Mouse (Mus musculus): ENCODE measurements around the gene St6galnac4. TPM values are rescaled to one million over a fixed set of nuclear protein-coding genes. Genes with fewer than 3 reads are reported as not detected.

The St6galnac4 gene
- total and polyA plus RNA-seq, 2 experiments, result 0.74 to 2.2 TPM

- 75% methylated on average over 7 of the region's 7 CpGs for WGBS
- Histone ChIP-seq H3K79me2 (ENCODE audit: control insufficient read depth, insufficient read depth, low read length) (peaks cover 47% of the 10 kb centered on the region; the same call in 1 of the 2 replicates), H3K36me3 (ENCODE audit: control insufficient read depth, insufficient read depth, low read length) (peaks cover 2% of the 10 kb centered on the region; the same call in 1 of the 2 replicates), H3K27me3 (ENCODE audit: control insufficient read depth, insufficient read depth, low read length) (no peaks in the 10 kb centered on the region), H3K27ac (replicated peaks; ENCODE audit: insufficient read depth, low read depth, low read length) (no peak overlapping the region), H3K9ac (ENCODE audit: low read depth, low read length) (no peak overlapping the region), H3K4me1 (ENCODE audit: control insufficient read depth, insufficient read depth, low read length) (peaks cover 9% of the 10 kb centered on the region), H3K4me3 (ENCODE audit: insufficient read depth, low read depth, low read length) (no peak overlapping the region)
- no peak for DNase-seq (ENCODE audit: extremely low read depth, low read depth, low spot score)
- TF ChIP-seq POLR2A (IDR thresholded peaks at IDR 0.05; ENCODE audit: extremely low read depth, insufficient read depth, low read length) (no peak), CTCF (IDR thresholded peaks at IDR 0.05; ENCODE audit: low read depth, low read length) (no peak)
These were observed 38.7 kb upstream of the St6galnac4 start for GRCm38 (mm10) chr2:32547964-32548739.

- H3K79me2 ChIP-seq (ENCODE audit: control insufficient read depth, insufficient read depth, low read length), result peaks cover 40% of the 10 kb centered on the region; the same call in 1 of the 2 replicates
- H3K9ac ChIP-seq (ENCODE audit: low read depth, low read length), result no peak overlapping the region
- H3K27me3 ChIP-seq (ENCODE audit: control insufficient read depth, insufficient read depth, low read length), result no peaks in the 10 kb centered on the region
- TF ChIP-seq CTCF (IDR thresholded peaks at IDR 0.05; ENCODE audit: low read depth, low read length) (no peak), POLR2A (IDR thresholded peaks at IDR 0.05; ENCODE audit: extremely low read depth, insufficient read depth, low read length) (no peak)
- peaks cover 9% of the 10 kb centered on the region for H3K4me1 ChIP-seq (ENCODE audit: control insufficient read depth, insufficient read depth, low read length)
- no peak overlapping the region for H3K27ac ChIP-seq (replicated peaks; ENCODE audit: insufficient read depth, low read depth, low read length)
- peaks cover 2% of the 10 kb centered on the region; the same call in 1 of the 2 replicates for H3K36me3 ChIP-seq (ENCODE audit: control insufficient read depth, insufficient read depth, low read length)
- H3K4me3 ChIP-seq (ENCODE audit: insufficient read depth, low read depth, low read length), result no peak overlapping the region
- no peak for DNase-seq (ENCODE audit: extremely low read depth, low read depth, low spot score)
- WGBS, result 92% methylated on average over 9 of the region's 9 CpGs
These were observed 37.7 kb upstream of the St6galnac4 start for GRCm38 (mm10) chr2:32549171-32549570.

GRCm38 (mm10) chr2:32549764-32550163 lies 37.1 kb upstream of the St6galnac4 start:
- TF ChIP-seq POLR2A (IDR thresholded peaks at IDR 0.05; ENCODE audit: extremely low read depth, insufficient read depth, low read length) (no peak), CTCF (IDR thresholded peaks at IDR 0.05; ENCODE audit: low read depth, low read length) (no peak)
- Histone ChIP-seq H3K27me3 (ENCODE audit: control insufficient read depth, insufficient read depth, low read length) (no peaks in the 10 kb centered on the region), H3K36me3 (ENCODE audit: control insufficient read depth, insufficient read depth, low read length) (peaks cover 2% of the 10 kb centered on the region; the same call in 1 of the 2 replicates), H3K4me1 (ENCODE audit: control insufficient read depth, insufficient read depth, low read length) (peaks cover 9% of the 10 kb centered on the region), H3K9ac (ENCODE audit: low read depth, low read length) (no peak overlapping the region), H3K27ac (replicated peaks; ENCODE audit: insufficient read depth, low read depth, low read length) (no peak overlapping the region), H3K4me3 (ENCODE audit: insufficient read depth, low read depth, low read length) (no peak overlapping the region), H3K79me2 (ENCODE audit: control insufficient read depth, insufficient read depth, low read length) (peaks cover 36% of the 10 kb centered on the region; the same call in 1 of the 2 replicates)
- 51% methylated on average over 6 of the region's 6 CpGs for WGBS
- no peak for DNase-seq (ENCODE audit: extremely low read depth, low read depth, low spot score)

- Histone ChIP-seq H3K36me3 (ENCODE audit: control insufficient read depth, insufficient read depth, low read length) (no peaks in the 10 kb centered on the region), H3K4me1 (ENCODE audit: control insufficient read depth, insufficient read depth, low read length) (peaks cover 9% of the 10 kb centered on the region), H3K79me2 (ENCODE audit: control insufficient read depth, insufficient read depth, low read length) (peaks cover 31% of the 10 kb centered on the region; the same call in 1 of the 2 replicates), H3K4me3 (ENCODE audit: insufficient read depth, low read depth, low read length) (no peak overlapping the region), H3K27ac (replicated peaks; ENCODE audit: insufficient read depth, low read depth, low read length) (no peak overlapping the region), H3K27me3 (ENCODE audit: control insufficient read depth, insufficient read depth, low read length) (no peaks in the 10 kb centered on the region), H3K9ac (ENCODE audit: low read depth, low read length) (no peak overlapping the region)
- WGBS, result 72% methylated on average over 5 of the region's 5 CpGs
- TF ChIP-seq CTCF (IDR thresholded peaks at IDR 0.05; ENCODE audit: low read depth, low read length) (no peak), POLR2A (IDR thresholded peaks at IDR 0.05; ENCODE audit: extremely low read depth, insufficient read depth, low read length) (no peak)
- DNase-seq (ENCODE audit: extremely low read depth, low read depth, low spot score), result no peak
These were observed 35.7 kb upstream of the St6galnac4 start for GRCm38 (mm10) chr2:32551236-32551635.

- Histone ChIP-seq H3K36me3 (ENCODE audit: control insufficient read depth, insufficient read depth, low read length) (no peaks in the 10 kb centered on the region), H3K79me2 (ENCODE audit: control insufficient read depth, insufficient read depth, low read length) (peaks cover 26% of the 10 kb centered on the region; the same call in 1 of the 2 replicates), H3K4me3 (ENCODE audit: insufficient read depth, low read depth, low read length) (no peak overlapping the region), H3K4me1 (ENCODE audit: control insufficient read depth, insufficient read depth, low read length) (no peaks in the 10 kb centered on the region), H3K27ac (replicated peaks; ENCODE audit: insufficient read depth, low read depth, low read length) (no peak overlapping the region), H3K9ac (ENCODE audit: low read depth, low read length) (no peak overlapping the region), H3K27me3 (ENCODE audit: control insufficient read depth, insufficient read depth, low read length) (no peaks in the 10 kb centered on the region)
- no peak for TF ChIP-seq CTCF (IDR thresholded peaks at IDR 0.05; ENCODE audit: low read depth, low read length)
- no peak for TF ChIP-seq POLR2A (IDR thresholded peaks at IDR 0.05; ENCODE audit: extremely low read depth, insufficient read depth, low read length)
- no peak for DNase-seq (ENCODE audit: extremely low read depth, low read depth, low spot score)
- WGBS, result 78% methylated on average over 7 of the region's 7 CpGs
These were observed 33.2 kb upstream of the St6galnac4 start for GRCm38 (mm10) chr2:32553592-32554148.
